Mouse (Mus musculus) neural tube, embryonic 15.5 days (tissue): Measurements from ENCODE around the gene 1110017D15Rik. TPM values are rescaled to one million over a fixed set of nuclear protein-coding genes. Genes with fewer than 3 reads are reported as not detected.

Experiments
- ATAC-seq: fragments of 200-750 bp; cut with Nextera tagmentation; 2 replicates; pipeline ENCODE4 v1.8.0; 2017; ENCODE audit warnings: mild to moderate bottlenecking, moderate TSS enrichment, moderate library complexity; ENCODE audit not compliant: low FRiP score
- H3K27ac ChIP-seq: fragments of 300-500 bp; sonication (generic); replicated peaks from 2 replicates; pipeline ENCODE4 v1.5.1; 2015; ENCODE audit warnings: mild to moderate bottlenecking, inconsistent platforms
- H3K27me3 ChIP-seq: fragments of 300-500 bp; sonication (generic); replicated peaks from 2 replicates; pipeline ENCODE4 v1.6.1; 2015; ENCODE audit warnings: inconsistent platforms
- H3K36me3 ChIP-seq: fragments of 300-500 bp; sonication (generic); 2 replicates; pipeline ENCODE4 v1.6.1; 2015; ENCODE audit warnings: inconsistent platforms
- H3K4me1 ChIP-seq: fragments of 300-500 bp; sonication (generic); 2 replicates; pipeline ENCODE4 v1.6.1; 2015; ENCODE audit warnings: inconsistent platforms
- H3K4me2 ChIP-seq: fragments of 300-500 bp; sonication (generic); 2 replicates; pipeline ENCODE4 v1.6.1; 2015; ENCODE audit warnings: inconsistent platforms, mild to moderate bottlenecking, moderate library complexity
- H3K4me3 ChIP-seq: fragments of 300-500 bp; sonication (generic); replicated peaks from 2 replicates; pipeline ENCODE4 v1.5.1; 2015; ENCODE audit warnings: mild to moderate bottlenecking, inconsistent platforms
- H3K9ac ChIP-seq: fragments of 300-500 bp; sonication (generic); replicated peaks from 2 replicates; pipeline ENCODE4 v1.6.1; 2015; ENCODE audit warnings: mild to moderate bottlenecking, inconsistent platforms
- H3K9me3 ChIP-seq: fragments of 300-500 bp; sonication (generic); replicated peaks from 2 replicates; pipeline ENCODE4 v1.6.1; 2016; ENCODE audit warnings: inconsistent platforms
- WGBS: fragments of 180-500 bp; shearing (Covaris S2); methylation state at CpG from one replicate; pipeline ENCODE4 v1.1.7; 2015; ENCODE audit warnings: mixed read lengths; 5-methylcytosine and 5-hydroxymethylcytosine counted together
- polyA plus RNA-seq: library from polyadenylated mRNA; unstranded; fragments of >200 nt; fragmentation: Nextera tagmentation; extraction: Ambion mirVana; gene quantifications from 2 replicates; pipeline ENCODE4 v1.2.1, GENCODE M21; 2015

The 1110017D15Rik gene
- polyA plus RNA-seq, 1 experiment from 2014 or later, result 10.1 TPM

GRCm38 (mm10) chr4:41532420-41532819 lies 15.3 kb upstream of the 1110017D15Rik start:
- no peak for ATAC-seq
- H3K27ac ChIP-seq, result no peak overlapping the region
- no peak overlapping the region for H3K9ac ChIP-seq
- peaks cover 31% of the 10 kb centered on the region for H3K4me1 ChIP-seq
- H3K4me3 ChIP-seq, result no peak overlapping the region
- H3K4me2 ChIP-seq, result no peak overlapping the region
- H3K36me3 ChIP-seq, result no peaks in the 10 kb centered on the region
- no peaks in the 10 kb centered on the region for H3K9me3 ChIP-seq
- no peaks in the 10 kb centered on the region for H3K27me3 ChIP-seq
- 39% methylated on average over 6 of the region's 6 CpGs for WGBS

DNA sequence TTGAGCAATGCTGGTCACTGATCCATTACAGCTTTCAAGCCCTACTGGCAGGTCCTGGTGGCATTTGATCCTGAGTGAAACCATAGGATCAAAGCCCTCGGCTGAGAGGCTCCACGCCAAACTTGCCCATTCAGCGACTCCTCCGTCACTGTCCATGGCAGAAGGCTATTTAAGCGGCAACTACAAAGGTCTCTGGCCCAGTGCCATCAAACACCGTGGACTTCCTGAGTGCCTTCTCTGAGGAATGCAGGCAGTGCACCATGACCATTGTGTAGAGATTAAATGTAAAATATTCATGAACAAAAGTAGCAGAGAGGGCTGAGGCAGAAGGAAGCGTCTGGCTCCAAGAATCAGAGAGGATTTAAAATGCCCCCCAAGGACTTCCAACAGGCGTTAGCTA lies 10.9 kb upstream of the 1110017D15Rik start:
- peak; percentile 15; the same call in 1 of the 2 replicates for ATAC-seq

DNA sequence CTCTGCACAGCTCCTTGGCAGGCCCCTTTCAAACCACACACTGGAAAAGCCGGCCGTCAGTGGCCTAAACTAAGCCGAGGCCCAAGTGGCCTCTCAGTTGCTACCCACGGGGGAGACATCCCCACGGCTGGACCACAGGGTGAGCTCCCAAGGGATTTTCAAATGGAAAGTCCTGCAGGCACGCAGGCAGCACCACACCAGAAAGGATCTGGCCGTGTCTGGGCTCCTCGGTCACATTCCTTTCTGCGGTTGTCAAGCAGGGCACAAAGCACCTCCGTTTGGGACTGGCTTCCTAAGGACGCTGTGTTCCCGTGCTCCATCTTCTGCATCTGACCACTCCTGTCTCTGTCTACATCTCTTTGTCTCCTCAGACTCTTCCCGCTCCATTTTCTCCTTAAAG lies 9.9 kb upstream of the 1110017D15Rik start:
- no peaks in the 10 kb centered on the region for H3K36me3 ChIP-seq
- 0 out of 2 replicates have a peak overlapping the region, but pooled peaks have one; percentile 20 for H3K27ac ChIP-seq
- H3K9ac ChIP-seq, result no peak overlapping the region
- no peak overlapping the region for H3K4me2 ChIP-seq
- no peak overlapping the region for H3K4me3 ChIP-seq
- no peaks in the 10 kb centered on the region for H3K9me3 ChIP-seq
- H3K4me1 ChIP-seq, result peaks cover 42% of the 10 kb centered on the region
- 21% methylated on average over 13 of the region's 13 CpGs for WGBS
- H3K27me3 ChIP-seq, result no peaks in the 10 kb centered on the region
- no peak; the same call in 1 of the 2 replicates for ATAC-seq

More for the DNA sequence above, 10.9 kb upstream of the 1110017D15Rik start:
- Histone ChIP-seq H3K36me3 (no peaks in the 10 kb centered on the region), H3K4me2 (no peak overlapping the region), H3K9me3 (no peaks in the 10 kb centered on the region), H3K4me1 (peaks cover 46% of the 10 kb centered on the region), H3K27me3 (no peaks in the 10 kb centered on the region), H3K4me3 (no peak overlapping the region), H3K9ac (no peak overlapping the region), H3K27ac (0 out of 2 replicates have a peak overlapping the region, but pooled peaks have one; percentile 38)
- WGBS, result 12% methylated on average over 8 of the region's 8 CpGs

GRCm38 (mm10) chr4:41526553-41526952 lies 9.4 kb upstream of the 1110017D15Rik start:
- Histone ChIP-seq H3K27ac (0 out of 2 replicates have a peak overlapping the region, but pooled peaks have one; percentile 20), H3K9me3 (no peaks in the 10 kb centered on the region), H3K27me3 (no peaks in the 10 kb centered on the region), H3K4me3 (no peak overlapping the region), H3K4me1 (peaks cover 38% of the 10 kb centered on the region), H3K36me3 (peaks cover 2% of the 10 kb centered on the region; the same call in 1 of the 2 replicates), H3K9ac (no peak overlapping the region), H3K4me2 (no peak overlapping the region)
- no peak for ATAC-seq
- 14% methylated on average over 7 of the region's 7 CpGs for WGBS

DNA sequence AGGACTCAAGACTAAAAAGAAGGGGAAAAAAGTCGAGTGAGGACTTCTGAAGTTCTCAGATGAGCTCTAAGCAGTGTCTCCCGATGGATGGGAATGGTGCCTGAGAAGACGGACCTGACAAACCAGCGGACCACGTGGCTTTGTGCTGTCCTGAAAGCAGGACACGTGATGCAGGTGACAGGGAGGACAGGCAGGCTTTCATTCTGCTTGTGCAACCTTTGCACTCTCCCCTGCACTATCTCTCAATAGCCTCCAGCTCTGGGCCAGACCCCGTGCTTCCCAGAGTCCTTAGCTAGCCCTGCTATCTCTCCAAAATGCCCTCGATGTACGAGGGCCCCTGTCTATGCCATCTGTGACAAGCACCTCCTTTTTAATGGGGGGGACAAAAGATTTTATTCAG lies 7.7 kb upstream of the 1110017D15Rik start:
- peaks cover 33% of the 10 kb centered on the region for H3K4me1 ChIP-seq
- H3K27me3 ChIP-seq, result no peaks in the 10 kb centered on the region
- no peak overlapping the region for H3K4me3 ChIP-seq
- no peaks in the 10 kb centered on the region for H3K9me3 ChIP-seq
- H3K36me3 ChIP-seq, result peaks cover 13% of the 10 kb centered on the region; the same call in 1 of the 2 replicates
- WGBS, result 72% methylated on average over 9 of the region's 9 CpGs
- no peak overlapping the region for H3K4me2 ChIP-seq
- no peak overlapping the region for H3K9ac ChIP-seq
- ATAC-seq, result no peak
- H3K27ac ChIP-seq, result no peak overlapping the region

- no peak overlapping the region for H3K9ac ChIP-seq
- 84% methylated on average over 7 of the region's 7 CpGs for WGBS
- H3K4me1 ChIP-seq, result peaks cover 28% of the 10 kb centered on the region
- H3K27me3 ChIP-seq, result no peaks in the 10 kb centered on the region
- no peak for ATAC-seq
- peaks cover 23% of the 10 kb centered on the region for H3K36me3 ChIP-seq
- no peak overlapping the region for H3K4me3 ChIP-seq
- H3K27ac ChIP-seq, result no peak overlapping the region
- no peak overlapping the region for H3K4me2 ChIP-seq
- no peaks in the 10 kb centered on the region for H3K9me3 ChIP-seq
These were observed 6.7 kb upstream of the 1110017D15Rik start for GRCm38 (mm10) chr4:41523839-41524238.

GRCm38 (mm10) chr4:41522788-41523187 lies 5.7 kb upstream of the 1110017D15Rik start:
- Histone ChIP-seq H3K4me2 (no peak overlapping the region), H3K9ac (no peak overlapping the region), H3K4me3 (no peak overlapping the region), H3K27ac (no peak overlapping the region), H3K9me3 (no peaks in the 10 kb centered on the region), H3K36me3 (peaks cover 27% of the 10 kb centered on the region), H3K4me1 (peaks cover 17% of the 10 kb centered on the region), H3K27me3 (no peaks in the 10 kb centered on the region)
- ATAC-seq, result no peak
- WGBS, result 55% methylated on average over 5 of the region's 5 CpGs

DNA sequence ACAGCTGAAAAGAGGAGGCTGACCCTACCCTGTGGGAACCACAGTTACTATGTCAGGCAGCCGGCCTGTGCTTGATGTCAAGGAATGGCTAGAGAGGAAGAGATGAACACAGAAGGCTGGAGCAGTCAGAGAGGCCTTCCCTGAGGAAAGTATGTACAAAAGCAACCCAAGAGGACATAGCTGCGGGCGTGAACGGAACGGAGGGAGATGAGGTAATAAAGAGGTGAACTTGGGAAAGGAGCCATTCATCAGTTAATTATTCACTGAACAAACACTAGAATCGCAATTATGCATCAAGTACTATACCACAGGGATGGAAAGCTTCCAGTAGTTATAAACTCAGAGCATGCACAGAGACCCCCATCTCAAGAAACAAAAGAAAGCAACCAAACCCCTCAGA lies 5.0 kb upstream of the 1110017D15Rik start:
- H3K9ac ChIP-seq, result no peak overlapping the region
- peaks cover 27% of the 10 kb centered on the region for H3K36me3 ChIP-seq
- H3K27me3 ChIP-seq, result no peaks in the 10 kb centered on the region
- H3K4me2 ChIP-seq, result no peak overlapping the region
- ATAC-seq, result 0 out of 2 replicates have a peak, but pooled peaks have one; percentile 13
- H3K4me3 ChIP-seq, result no peak overlapping the region
- peaks cover 12% of the 10 kb centered on the region for H3K4me1 ChIP-seq
- H3K27ac ChIP-seq, result no peak overlapping the region
- WGBS, result 61% methylated on average over 6 of the region's 6 CpGs
- no peaks in the 10 kb centered on the region for H3K9me3 ChIP-seq

DNA sequence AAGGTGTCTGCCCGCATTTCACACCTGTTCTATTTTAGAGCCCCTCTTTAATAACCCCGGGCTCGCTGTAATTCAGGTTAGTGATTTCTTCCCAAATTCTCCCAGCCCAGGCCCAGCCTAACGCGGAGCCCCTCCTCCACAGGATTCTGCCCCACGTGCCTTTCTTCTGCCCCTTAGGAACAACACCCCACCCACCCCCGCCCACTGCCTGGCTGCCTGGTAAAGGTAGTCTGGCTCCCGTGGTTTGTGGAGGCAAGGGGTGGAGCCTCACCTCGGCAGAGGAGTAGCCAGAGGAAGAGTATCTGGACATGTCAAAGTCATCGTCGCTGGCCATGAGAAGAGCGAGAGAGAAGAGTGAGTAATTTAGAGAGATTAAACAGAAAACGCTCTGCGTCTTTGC lies 3.5 kb upstream of the 1110017D15Rik start:
- H3K36me3 ChIP-seq, result peaks cover 27% of the 10 kb centered on the region
- no peaks in the 10 kb centered on the region for H3K9me3 ChIP-seq
- WGBS, result 46% methylated on average over 14 of the region's 14 CpGs
- no peak overlapping the region for H3K27ac ChIP-seq
- H3K27me3 ChIP-seq, result no peaks in the 10 kb centered on the region
- no peak overlapping the region for H3K4me2 ChIP-seq
- no peak for ATAC-seq
- H3K4me1 ChIP-seq, result no peaks in the 10 kb centered on the region
- H3K9ac ChIP-seq, result no peak overlapping the region
- no peak overlapping the region for H3K4me3 ChIP-seq

- peaks cover 27% of the 10 kb centered on the region for H3K36me3 ChIP-seq
- no peak overlapping the region for H3K4me3 ChIP-seq
- no peak overlapping the region for H3K9ac ChIP-seq
- H3K27ac ChIP-seq, result no peak overlapping the region
- ATAC-seq, result no peak
- H3K9me3 ChIP-seq, result no peaks in the 10 kb centered on the region
- H3K4me1 ChIP-seq, result no peaks in the 10 kb centered on the region
- no peak overlapping the region for H3K4me2 ChIP-seq
- no peaks in the 10 kb centered on the region for H3K27me3 ChIP-seq
- WGBS, result 95% methylated on average over 5 of the region's 5 CpGs
These were observed 2.1 kb upstream of the 1110017D15Rik start for GRCm38 (mm10) chr4:41519195-41519594.

- no peak overlapping the region for H3K9ac ChIP-seq
- no peak overlapping the region for H3K4me2 ChIP-seq
- no peak overlapping the region for H3K4me3 ChIP-seq
- no peaks in the 10 kb centered on the region for H3K9me3 ChIP-seq
- H3K27ac ChIP-seq, result no peak overlapping the region
- no peaks in the 10 kb centered on the region for H3K27me3 ChIP-seq
- 85% methylated on average over 7 of the region's 7 CpGs for WGBS
- H3K36me3 ChIP-seq, result peaks cover 27% of the 10 kb centered on the region
- peaks cover 5% of the 10 kb centered on the region for H3K4me1 ChIP-seq
- ATAC-seq, result no peak
These were observed 1.2 kb upstream of the 1110017D15Rik start for GRCm38 (mm10) chr4:41518349-41518748.

- WGBS, result 27% methylated on average over 8 of the region's 8 CpGs
- ATAC-seq, result no peak
- H3K4me2 ChIP-seq, result peak overlapping the region; percentile 20; the same call in 1 of the 2 replicates
These were observed 3.4 kb downstream of the 1110017D15Rik start for GRCm38 (mm10) chr4:41513714-41514113.

More at GRCm38 (mm10) chr4:41513714-41514113, 3.4 kb downstream of the 1110017D15Rik start:
- no peak overlapping the region for H3K4me3 ChIP-seq
- no peak overlapping the region for H3K9ac ChIP-seq
- H3K36me3 ChIP-seq, result peaks cover 3% of the 10 kb centered on the region; the same call in 1 of the 2 replicates
- peaks cover 8% of the 10 kb centered on the region for H3K4me1 ChIP-seq
- H3K27ac ChIP-seq, result peak overlapping the region; percentile 54
- no peaks in the 10 kb centered on the region for H3K9me3 ChIP-seq
- peaks cover 2% of the 10 kb centered on the region; the same call in 1 of the 2 replicates for H3K27me3 ChIP-seq
